Mouse (Mus musculus) testis, adult 2 months (tissue): ENCODE data around the gene Ppp1r12c. TPM values are rescaled to one million over a fixed set of nuclear protein-coding genes. Genes with fewer than 3 reads are reported as not detected.

Experiments
- H3K27ac ChIP-seq: fragments of 200-500 bp; 2 replicates; pipeline ENCODE4 v1.5.1; 2012; ENCODE audit warnings: low read depth, low read length; ENCODE audit not compliant: control insufficient read depth, insufficient read depth
- H3K27me3 ChIP-seq: fragments of 200-500 bp; 2 replicates; pipeline ENCODE4 v1.6.1; 2012; ENCODE audit warnings: mild to moderate bottlenecking, low read length, moderate library complexity; ENCODE audit not compliant: control insufficient read depth, insufficient read depth
- H3K36me3 ChIP-seq: fragments of 200-500 bp; 2 replicates; pipeline ENCODE4 v1.6.1; 2012; ENCODE audit warnings: mild to moderate bottlenecking, low read length; ENCODE audit not compliant: control insufficient read depth, insufficient read depth
- H3K4me1 ChIP-seq: fragments of 200-500 bp; 2 replicates; pipeline ENCODE4 v1.6.1; 2012; ENCODE audit warnings: low read length; ENCODE audit not compliant: control insufficient read depth, insufficient read depth
- H3K4me3 ChIP-seq: fragments of 200-500 bp; 2 replicates; pipeline ENCODE4 v1.5.1; 2012; ENCODE audit warnings: low read depth, mild to moderate bottlenecking, low read length, moderate library complexity, mixed read lengths; ENCODE audit not compliant: control insufficient read depth
- CTCF ChIP-seq: fragments of 200-500 bp; IDR thresholded peaks from 2 replicates; pipeline ENCODE4 v1.5.1; 2012; ENCODE audit warnings: low read depth, mild to moderate bottlenecking, inconsistent platforms, low read length, moderate library complexity; ENCODE audit not compliant: control insufficient read depth, insufficient read depth, insufficient replicate concordance
- POLR2A ChIP-seq: fragments of 200-500 bp; IDR thresholded peaks from 2 replicates; pipeline ENCODE4 v1.6.1; 2012; ENCODE audit warnings: low read depth, mild to moderate bottlenecking, inconsistent platforms, low read length, moderate library complexity; ENCODE audit not compliant: control insufficient read depth
- polyA plus RNA-seq: library from polyadenylated mRNA; depleted of rRNA; stranded (reverse); fragments of >200 nt; gene quantifications from 2 replicates; pipeline ENCODE4 v1.2.3, GENCODE M21; 2012

Ppp1r12c gene
- polyA plus RNA-seq, 1 experiment, result 51.6 TPM

DNA sequence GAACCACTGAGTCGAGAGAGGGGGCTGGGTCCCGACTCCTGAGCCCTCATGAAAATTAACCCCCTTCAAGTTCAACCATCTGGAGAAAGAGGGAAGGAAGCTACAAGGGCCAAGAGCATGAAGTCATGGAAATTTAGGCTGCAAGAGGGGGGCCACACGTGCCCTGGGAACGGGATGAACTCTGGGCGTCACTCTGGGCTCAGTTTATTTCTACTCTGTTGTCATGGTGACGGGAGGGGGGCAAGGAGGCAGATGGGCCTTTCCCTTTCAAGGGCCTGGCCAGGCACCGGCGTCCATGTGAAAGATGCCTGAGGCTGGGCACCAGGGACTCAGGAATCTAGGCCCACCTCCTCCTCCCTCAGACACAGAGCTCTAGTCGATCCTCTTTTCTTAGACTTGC is 3.2 kb downstream of the Ppp1r12c start:
- no peak for TF ChIP-seq CTCF
- TF ChIP-seq POLR2A, result no peak
- Histone ChIP-seq H3K4me1 (peaks cover 19% of the 10 kb centered on the region), H3K36me3 (no peaks in the 10 kb centered on the region; the same call in none of the 2 replicates), H3K4me3 (no peak overlapping the region), H3K27me3 (no peaks in the 10 kb centered on the region), H3K27ac (no peak overlapping the region; the same call in 1 of the 2 replicates)

GRCm38 (mm10) chr7:4497271-4497903 is 4.1 kb downstream of the Ppp1r12c start:
- Histone ChIP-seq H3K36me3 (no peaks in the 10 kb centered on the region; the same call in none of the 2 replicates), H3K27me3 (no peaks in the 10 kb centered on the region), H3K4me1 (peaks cover 20% of the 10 kb centered on the region), H3K27ac (no peak overlapping the region), H3K4me3 (no peak overlapping the region)
- TF ChIP-seq CTCF, result no peak
- no peak for TF ChIP-seq POLR2A

DNA sequence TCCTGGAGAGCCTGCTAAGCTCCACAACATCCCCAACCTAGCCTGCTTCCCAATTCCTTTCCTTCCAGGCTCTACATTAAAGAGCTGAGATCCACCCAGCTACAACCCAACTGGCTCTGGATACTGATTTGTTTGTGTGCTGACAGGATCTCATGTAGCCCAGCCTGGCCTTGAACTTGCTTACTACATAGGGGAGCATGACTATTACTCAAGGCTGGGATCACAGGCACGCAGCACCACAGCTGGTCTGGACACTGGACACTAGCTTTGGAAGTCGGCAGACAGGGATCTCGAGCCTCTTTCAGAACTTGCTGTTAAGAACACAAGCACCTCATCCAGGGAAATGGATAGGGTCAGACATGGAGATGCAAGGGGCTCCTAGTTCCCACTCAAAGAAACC is 5.0 kb downstream of the Ppp1r12c start:
- Histone ChIP-seq H3K27me3 (no peaks in the 10 kb centered on the region), H3K4me3 (no peak overlapping the region), H3K27ac (no peak overlapping the region), H3K4me1 (peaks cover 22% of the 10 kb centered on the region), H3K36me3 (no peaks in the 10 kb centered on the region; the same call in none of the 2 replicates)
- no peak for TF ChIP-seq CTCF

GRCm38 (mm10) chr7:4493991-4494390 is 7.5 kb downstream of the Ppp1r12c start:
- Histone ChIP-seq H3K4me1 (peaks cover 11% of the 10 kb centered on the region), H3K4me3 (no peak overlapping the region), H3K27me3 (no peaks in the 10 kb centered on the region), H3K27ac (no peak overlapping the region; the same call in 1 of the 2 replicates), H3K36me3 (peaks cover 2% of the 10 kb centered on the region)
- TF ChIP-seq POLR2A (no peak), CTCF (no peak)

- TF ChIP-seq CTCF (no peak), POLR2A (no peak)
- Histone ChIP-seq H3K36me3 (peaks cover 2% of the 10 kb centered on the region), H3K27ac (no peak overlapping the region; the same call in 1 of the 2 replicates), H3K4me3 (no peak overlapping the region), H3K27me3 (no peaks in the 10 kb centered on the region), H3K4me1 (peaks cover 10% of the 10 kb centered on the region; the same call in 1 of the 2 replicates)
Measured at GRCm38 (mm10) chr7:4492284-4493224, 8.9 kb downstream of the Ppp1r12c start.

GRCm38 (mm10) chr7:4491308-4491707 is 10.2 kb downstream of the Ppp1r12c start:
- peak overlapping the region; percentile 69 for H3K27ac ChIP-seq
- peaks cover 6% of the 10 kb centered on the region; the same call in 1 of the 2 replicates for H3K4me1 ChIP-seq
- H3K36me3 ChIP-seq, result peaks cover 2% of the 10 kb centered on the region
- TF ChIP-seq POLR2A (no peak), CTCF (no peak)
- no peaks in the 10 kb centered on the region for H3K27me3 ChIP-seq
- H3K4me3 ChIP-seq, result no peak overlapping the region

DNA sequence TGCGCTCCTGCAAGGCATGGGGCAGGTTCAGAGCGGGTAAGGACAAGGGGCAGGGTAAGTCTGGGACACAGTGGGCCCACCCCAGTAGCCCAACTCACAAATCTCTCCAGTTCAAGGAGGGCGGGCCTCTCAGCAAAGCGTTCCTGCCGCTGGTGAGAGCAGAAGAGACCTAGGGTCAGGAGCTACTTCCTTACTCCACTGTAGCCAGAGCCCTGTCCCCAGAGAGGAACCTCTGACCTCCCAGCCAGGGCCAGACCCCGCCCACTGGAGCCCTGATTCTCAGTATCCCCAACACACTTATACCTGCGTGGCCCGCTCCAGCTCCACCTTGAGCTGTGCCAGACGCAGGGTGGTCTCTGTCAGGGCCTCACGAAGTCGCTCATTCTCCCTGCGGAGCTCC is 19.2 kb downstream of the Ppp1r12c start:
- no peaks in the 10 kb centered on the region; the same call in none of the 2 replicates for H3K36me3 ChIP-seq
- no peak overlapping the region for H3K4me3 ChIP-seq
- no peak overlapping the region for H3K27ac ChIP-seq
- H3K27me3 ChIP-seq, result no peaks in the 10 kb centered on the region
- TF ChIP-seq CTCF (no peak), POLR2A (no peak)
- peaks cover 16% of the 10 kb centered on the region for H3K4me1 ChIP-seq
